Mouse (Mus musculus) testis, adult 10 weeks (tissue): ENCODE data around the gene Fbxo33. TPM values are rescaled to one million over a fixed set of nuclear protein-coding genes. Genes with fewer than 3 reads are reported as not detected.

Experiments used
- polyA plus RNA-seq: library from polyadenylated mRNA; stranded (reverse); fragments of 350-450 nt; fragmentation: Illumina TruSeq; extraction: RNeasy Lipid Tissue Mini Kit (QIAGEN cat#74804); gene quantifications from one replicate; pipeline ENCODE4 v1.2.3, GENCODE M21; 2014; ENCODE audit warnings: low read depth, low replicate concordance

Fbxo33 gene
- 36.8 TPM for polyA plus RNA-seq

DNA sequence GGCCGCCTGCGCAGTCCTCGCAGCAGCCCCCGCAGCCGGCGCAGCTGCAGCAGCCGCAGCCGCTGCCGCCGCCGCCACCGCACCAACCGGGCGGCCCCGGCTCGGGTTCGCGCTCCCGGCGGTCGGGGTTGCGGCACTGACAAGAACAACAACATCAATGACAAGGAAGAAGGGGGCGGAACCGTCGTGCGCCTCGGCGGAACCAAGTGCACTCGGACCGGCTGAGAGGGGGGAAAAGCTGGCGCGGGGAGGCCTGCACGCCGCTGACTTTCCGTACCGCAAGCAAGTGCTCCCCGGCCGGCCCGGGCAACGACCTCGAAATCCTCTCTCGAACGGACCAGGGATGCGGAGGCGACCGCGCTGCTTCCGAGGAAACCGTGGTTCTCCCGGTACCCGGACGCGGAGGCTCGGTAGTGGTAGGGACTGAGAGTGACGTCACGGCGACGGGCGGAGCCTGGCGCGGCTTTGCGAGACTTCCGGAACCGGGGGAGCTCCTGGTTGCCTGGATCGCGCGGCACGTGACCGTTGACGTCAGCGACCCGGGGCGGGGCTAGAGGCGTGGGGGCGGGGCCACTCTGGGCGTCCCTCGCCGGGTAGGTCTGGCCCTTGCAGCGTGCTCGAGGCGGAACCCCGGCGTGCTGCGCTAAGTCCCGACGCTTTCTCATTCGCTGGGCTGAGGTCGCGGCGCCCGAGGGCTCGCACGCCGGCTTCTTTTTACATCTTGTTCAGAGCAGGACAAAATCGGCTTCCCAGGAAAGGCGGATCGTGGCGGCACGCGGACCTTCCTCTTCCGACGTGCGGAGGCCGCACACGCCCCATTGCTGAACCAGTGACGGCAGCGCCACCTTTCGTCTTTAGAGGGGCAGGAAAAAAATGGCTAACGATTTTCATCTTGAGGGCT, at the start of gene Fbxo33:
Gene Fbxo33, minus strand, starts transcription at position 401 of the 901 bp plus-strand sequence.

Other genes with a start within 250 kb of the Fbxo33 start
- gene Sec23a, start 207.7 kb downstream of the Fbxo33 start, polyA plus RNA-seq, result 110 TPM
- gene Gemin2, start 206.3 kb downstream of the Fbxo33 start, polyA plus RNA-seq, result 20.5 TPM
- 180 TPM for gene Trappc6b, start 158.3 kb downstream of the Fbxo33 start, polyA plus RNA-seq
- 66.3 TPM for gene Pnn, start 152.8 kb downstream of the Fbxo33 start, polyA plus RNA-seq
- gene Mia2, start 123.9 kb downstream of the Fbxo33 start, polyA plus RNA-seq, result 110 TPM